Mouse (Mus musculus) fibroblast of lung, adult 2 months (primary cell): ENCODE results near the gene Apoe.

ENCODE experiments used
- DNase-seq: peaks from one replicate; pipeline ENCODE4 v3.0.0-alpha.2; 2011; ENCODE audit warnings: low read depth

The Apoe gene

DNA sequence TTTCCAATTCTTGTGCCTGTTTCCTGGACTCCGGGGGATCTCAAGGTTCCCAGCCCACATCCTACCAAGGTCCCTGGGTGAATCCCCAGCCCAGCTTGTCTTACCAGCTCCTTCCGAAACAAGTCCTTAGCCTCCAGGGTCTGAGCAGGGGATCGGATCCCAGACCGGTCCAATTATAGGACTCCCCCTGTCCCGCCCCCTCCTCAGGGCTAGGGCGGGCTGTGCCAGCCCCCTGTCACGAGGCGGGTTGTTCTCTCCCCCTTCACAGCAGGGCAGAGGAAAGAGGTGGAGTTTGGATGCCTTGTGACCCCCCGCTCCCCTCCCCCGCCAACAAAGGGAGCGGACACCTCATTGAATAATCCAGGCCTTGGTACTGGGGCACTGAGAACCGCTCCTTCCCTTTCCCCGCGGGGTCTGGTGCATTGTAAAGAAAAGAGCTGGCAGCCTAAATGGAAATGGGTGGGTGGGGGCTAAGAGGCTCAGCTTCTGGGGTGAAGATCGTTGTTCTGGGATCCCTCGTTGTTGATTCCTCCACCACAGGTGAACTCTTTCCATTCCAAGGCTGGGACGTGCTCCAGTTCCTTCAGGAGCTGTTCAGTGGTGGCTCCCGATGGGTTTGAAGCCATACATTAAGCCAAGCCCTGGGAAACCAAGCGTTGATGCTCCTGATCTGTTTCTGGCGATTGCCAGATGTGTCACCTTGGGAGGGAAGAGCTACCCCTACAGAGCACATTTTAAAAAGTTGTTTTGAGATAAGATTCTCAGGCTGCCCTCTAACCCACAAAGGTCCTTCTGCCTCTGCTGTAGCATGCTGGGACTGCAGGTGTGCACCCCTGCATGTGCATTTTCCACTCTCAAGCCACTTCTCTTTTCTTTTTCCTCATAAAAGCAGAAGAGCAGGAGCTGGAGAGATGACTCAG lies at the start of gene Apoe:
Apoe (minus strand) TSS at position 282 of the 920 bp plus-strand sequence.
- DNase-seq: no peak

DNA sequence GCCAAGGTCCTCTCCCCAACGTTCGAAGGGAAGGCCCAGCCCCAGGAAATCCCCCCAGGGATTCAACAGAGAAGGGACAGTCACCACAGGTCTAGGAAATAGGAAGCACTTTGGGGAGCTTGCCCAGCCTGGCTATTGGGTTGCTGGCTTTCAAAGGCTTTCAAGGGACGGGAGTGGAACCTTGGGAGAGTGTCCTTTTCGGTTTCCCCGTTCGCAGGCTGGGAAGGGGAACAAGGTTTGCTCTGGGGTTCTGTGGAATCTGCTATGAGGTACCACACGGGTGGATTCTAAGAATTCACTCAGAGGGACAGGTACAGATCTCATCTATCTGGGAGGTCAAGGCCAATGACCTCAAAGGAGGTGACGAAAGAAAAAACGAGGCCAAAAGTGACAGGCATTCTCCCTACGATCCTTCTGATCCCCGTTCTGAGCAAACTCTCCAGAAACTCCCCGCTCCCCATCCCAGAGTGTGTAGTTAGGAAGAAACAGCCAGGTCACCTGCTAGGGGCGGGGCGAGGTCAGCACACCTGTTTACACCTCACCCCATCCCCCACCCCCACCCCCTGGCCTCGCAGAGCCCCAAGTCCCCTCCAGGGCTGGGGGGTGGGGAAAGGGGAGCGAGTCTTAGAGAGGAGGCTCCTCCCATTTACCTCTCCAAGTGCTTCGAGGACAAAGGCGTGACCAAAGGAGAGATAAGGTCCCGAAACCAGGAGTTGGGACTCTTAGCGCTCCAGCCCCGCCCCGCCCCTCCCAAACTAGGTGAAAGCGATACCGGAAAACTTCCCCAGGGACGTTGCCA lies 48.6 kb upstream of the Apoe start:
- DNase-seq: no peak

DNA sequence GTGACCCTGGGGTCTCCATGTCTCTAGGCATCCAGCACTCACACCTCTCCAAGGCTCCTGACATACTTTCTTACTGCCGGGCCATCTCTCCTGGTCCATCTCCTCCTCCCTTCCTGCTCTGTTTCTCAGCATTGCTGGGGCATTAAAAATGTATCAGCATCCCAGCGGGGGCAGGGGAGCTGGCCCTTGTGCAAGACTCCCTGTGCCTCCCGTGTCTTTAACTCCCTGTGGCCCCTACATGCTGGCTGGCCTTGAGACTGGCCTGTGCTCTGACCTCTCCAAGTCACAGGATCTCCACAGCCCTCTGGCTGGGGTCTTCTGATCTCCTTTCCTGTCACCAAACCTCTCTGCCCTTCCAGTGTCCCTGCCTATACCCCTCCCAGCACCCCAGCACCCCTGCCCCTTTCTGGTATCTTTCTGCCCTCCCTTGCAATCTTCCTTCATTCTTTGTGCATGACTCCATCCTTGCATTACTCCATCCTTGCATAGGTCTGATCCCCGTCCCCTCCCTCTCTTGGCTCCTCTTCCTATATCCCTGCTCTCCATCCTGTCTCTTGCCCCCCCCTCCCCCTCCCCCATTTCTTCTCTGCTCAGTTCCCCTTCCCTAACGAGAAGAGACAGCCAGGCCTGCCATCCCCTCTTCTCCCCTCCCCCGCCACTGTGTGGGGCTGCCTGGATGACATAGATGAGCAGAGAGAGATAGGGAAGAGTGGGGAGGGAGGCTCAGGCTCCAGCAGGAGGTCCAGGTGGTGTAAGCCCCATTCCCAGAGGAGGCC lies 47.6 kb upstream of the Apoe start:
- no peak for DNase-seq

DNA sequence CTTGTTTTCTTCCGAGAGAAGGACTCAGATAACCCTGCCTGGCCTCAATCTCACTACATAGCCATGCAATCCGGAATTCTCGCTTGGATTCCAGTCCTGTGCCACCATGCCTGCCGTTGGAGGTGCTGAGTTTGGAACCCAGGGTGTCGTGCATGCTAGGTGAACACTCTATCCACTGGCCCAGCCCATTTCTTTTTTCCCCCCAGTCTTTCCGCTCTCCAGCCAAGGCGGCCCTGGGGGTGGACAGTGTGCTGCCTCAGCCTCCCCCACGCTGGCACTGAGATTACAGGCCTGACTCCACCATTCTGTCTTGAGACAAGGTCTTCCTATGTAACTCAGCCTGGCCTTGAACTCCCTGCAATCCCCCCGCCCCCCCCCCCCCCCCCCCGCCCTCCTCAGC lies 47.0 kb upstream of the Apoe start:
- DNase-seq: no peak

DNA sequence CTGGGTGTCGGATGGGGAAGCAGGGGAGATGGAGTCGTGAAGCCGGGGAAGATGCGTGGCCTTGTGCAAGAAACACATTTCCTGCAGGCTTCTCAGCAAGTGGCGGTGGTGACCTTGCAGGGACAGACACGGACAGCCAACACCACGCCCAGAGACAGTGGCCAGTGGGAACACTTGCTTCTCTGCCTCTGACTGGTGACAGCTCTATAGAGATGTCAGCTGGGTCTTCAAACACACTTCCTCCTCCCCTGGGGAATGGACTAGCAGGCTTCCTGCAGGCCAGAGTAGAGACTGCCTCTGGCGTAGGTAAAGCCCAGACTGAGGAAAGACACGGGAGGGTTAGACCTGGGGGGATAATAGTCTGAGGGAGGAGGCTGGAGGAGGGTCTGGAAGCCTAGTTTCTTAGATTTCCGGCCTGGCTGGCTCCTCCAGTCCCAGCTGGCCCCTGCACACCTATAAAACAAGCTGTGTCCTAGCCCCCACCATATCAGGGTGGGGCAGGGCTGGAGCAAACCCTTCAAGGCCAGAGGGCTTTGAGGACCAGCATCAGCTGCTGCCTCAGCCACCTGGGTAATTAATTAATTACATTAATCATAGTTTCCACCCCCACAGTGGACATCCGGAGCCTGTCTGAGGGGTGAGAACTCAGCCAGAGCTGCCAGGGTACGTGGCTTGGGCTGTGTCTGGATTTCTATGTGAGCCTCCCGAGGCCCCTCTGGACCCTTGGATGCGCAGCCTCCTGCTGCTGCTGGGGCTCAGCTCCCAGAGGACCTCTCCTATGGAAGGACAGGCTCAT lies 45.8 kb upstream of the Apoe start:
- DNase-seq: no peak

DNA sequence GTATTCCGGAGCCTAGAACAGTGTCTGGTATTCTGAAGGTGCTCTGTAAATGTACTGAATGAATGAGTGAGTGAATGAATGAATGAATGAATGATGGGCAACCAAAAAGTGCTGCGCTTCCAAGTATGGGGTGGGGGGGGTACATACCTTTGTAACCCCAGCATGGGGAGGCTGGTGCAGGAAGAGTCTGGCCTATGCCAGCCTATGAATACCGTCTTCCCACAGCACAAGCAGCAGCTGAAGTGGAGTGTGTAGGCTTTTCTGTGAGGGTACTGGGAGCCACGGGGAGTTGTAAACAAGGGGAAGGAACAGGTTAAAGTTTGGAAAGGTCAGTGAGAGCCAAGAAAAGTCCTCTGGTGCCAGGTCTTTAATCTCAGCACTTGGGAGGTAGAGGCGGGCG lies 44.8 kb upstream of the Apoe start:
- DNase-seq: no peak

DNA sequence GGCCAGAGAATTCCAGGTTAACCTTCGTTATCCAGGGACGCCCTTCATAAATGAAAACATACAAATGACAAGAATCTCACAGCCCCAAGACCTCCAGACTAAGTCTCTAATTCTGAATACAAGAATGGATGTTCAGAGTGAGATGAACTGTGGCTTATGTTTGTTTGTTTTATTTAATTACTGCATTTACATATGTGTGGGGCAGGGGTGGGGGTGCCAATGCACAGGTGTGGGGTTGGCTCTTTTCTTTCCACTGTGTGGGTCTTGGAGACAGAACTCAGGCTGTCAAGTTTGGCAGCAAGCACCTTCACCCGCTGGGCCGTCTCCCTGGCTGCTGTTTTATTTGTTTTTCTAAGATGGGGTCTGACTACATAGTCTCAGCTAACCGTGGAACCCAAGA lies 43.5 kb upstream of the Apoe start:
- no peak for DNase-seq

DNA sequence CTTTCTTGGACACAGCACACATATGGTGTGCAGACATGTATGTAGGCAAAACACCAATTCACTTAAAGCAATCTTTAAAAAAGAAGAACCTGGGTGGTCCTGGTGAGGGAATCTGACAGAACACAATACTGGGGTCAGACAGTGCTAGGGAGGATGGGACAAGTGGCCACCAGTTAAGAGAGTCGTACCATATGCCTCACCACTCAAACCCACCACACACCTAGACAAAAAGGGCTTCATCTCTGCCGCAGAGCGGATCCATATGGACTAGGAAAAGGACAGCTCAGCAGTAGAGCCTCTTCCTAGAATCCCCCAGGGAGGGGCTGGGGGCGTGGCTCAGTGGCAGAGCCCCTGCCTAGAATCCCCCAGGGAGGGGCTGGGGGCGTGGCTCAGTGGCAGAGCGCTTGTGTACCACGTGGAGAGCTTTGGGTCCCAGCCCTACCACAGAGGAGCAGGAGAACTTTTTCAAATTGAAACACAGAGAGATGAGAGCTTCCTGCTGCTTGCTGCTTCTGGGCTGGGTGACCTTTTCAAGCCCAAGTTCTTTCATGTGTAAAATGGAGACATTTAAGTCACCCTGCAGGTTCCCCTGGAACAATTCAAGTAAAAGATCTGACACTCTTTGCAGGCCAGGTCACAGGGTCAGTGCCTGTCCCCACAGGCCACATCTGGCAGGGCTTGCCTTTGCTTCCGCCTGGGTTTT lies 42.5 kb upstream of the Apoe start:
- no peak for DNase-seq

DNA sequence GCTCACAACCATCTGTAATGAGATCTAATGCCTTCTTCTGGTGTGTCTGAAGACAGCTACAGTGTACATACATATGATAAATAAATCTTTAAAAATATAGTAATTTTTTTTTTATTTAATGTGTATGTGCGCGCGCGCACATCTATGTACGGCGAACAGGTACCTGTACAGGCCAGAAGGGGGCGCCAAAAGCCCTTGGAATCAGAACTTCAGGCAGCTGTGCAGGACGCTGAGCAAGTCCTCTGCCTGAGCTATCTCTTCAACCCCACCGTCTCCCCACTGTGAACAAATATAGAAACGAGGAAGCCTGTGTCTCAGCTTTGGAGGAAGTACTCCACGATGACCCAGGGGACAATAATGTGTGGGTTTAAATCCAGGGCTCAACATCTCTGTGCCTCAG lies 41.3 kb upstream of the Apoe start:
- DNase-seq: no peak

DNA sequence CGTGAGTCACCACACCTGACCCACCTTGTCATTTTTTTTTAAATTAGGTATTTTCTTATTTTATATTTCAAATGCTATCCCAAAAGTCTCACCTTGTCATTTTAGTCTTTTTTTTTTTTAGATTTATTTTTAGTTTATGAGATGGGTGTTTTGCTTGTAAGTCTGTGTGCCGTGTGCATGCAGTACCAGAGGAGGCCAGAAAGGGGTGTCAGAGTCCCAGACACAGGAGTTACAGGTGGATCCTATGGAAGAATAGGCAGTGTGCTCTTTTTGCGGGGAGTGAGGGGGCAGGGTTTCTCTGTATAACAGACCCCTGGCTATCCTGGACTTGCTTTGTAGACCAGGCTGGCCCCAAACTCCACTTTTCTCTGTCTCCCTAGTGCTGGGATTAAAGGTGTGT lies 39.8 kb upstream of the Apoe start:
- DNase-seq: no peak

DNA sequence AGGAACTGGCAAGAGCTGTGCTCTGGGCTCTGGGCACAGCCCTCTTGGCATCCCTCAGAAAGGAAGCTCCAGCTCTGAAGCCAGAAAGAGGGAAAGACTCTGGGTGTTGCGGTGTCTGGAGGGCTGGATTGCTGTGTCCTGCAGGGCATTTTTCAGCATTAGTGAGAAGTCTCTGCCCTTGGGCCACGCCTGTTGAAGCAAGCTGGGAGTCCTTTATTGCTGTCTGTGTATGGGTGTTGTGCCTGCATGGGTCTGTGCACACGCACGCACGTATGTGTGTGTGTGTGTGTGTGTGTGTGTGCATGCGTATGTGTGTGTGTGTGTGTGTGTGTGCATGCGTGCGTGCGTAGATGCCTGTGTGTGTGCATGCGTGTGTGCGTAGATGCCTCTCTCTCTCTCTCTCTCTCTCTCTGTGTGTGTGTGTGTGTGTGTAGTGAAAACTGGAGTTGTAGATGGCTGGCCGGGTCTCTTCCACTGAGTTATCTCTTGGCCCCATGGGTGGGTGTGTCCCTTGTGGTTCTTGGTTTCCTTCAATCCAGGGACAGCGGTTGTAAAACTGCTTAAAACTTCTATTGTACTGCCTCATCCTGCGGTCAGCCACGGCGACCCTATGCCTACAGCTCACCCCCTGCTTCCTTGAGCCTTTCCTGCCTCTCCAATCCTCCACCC lies 37.5 kb upstream of the Apoe start:
- no peak for DNase-seq

DNA sequence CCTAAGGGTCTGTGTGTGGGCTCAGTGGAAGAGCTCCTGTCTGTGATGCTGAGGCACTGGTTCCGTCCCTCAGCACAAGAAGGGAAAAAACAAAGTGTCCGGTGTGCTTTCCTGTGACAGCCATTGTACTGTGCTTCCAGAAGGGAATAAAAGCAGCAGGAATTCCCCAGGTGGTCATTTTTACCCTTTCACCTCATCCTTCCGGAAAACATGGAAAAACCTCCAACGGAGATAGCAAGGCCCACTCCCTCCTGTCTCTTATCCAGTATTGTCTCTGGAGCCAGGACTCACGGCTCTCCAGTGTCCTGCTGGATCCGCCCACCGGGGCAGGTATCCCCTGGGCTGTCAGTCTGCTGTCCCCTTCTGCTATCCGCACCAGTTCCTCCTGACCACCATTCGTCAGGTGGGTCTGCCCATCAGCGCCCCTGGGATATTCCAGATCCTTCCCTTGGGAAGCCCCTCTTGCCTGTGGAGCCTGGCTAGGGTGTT lies 35.2 kb upstream of the Apoe start:
- no peak for DNase-seq

DNA sequence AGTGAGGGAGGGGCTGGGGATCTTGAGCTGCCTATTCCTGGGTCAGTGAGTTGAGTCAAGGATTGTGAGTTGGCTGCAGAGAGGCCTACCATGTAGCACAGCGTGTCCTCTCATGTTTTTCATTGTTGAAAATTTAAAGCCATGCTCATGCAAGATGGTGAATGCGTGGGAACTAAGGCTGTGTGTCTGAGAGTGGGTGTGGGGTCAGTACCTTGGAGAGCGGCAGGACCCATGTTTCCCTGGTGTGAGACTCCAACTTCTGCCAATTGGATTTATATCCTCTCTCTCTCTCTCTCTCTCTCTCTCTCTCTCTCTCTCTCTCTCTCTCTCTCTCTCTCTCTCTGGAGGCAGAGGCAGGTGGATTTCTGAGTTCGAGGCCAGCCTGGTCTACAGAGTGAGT lies 27.6 kb upstream of the Apoe start:
- DNase-seq: no peak

DNA sequence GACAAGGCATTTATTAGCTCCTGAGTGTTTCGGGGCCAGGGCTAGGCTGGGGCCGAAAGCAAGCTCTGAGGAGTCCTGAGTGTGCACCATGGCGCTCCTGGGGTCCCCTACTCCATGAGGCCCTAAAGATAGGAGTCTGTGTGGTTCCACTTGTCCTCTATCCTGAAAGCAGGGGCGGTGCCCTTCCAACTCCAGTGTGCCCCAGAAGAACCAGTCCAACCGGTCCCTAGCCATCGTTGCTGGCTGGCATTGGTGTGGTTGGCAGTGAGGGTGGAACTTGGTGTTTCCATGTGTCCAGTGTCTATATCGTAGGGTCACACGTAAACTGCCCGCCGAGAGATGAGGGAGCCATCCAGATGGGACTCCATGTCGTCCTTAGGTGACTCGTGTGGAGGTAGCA lies 25.2 kb upstream of the Apoe start:
- no peak for DNase-seq

DNA sequence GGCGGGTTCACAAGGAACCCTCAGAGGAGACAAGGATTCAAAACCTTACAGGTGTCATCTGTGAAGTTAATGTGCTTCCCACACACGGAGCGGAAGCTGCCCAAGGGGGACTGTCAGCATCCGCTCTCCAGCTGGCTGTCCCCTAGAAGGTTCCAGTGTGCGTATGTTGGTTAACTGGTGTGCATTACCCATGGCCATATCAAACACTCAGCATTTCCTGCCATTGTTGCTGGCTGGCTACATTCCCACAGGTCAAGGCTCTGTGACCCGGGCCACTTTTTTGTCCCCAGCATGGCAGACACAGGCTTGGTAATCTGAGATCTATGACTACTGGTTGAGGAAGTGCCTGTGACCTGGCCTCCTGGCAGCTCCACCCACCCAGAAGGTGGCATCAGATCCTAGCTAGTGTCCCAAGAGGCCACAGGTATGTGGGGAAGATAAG lies 23.8 kb upstream of the Apoe start:
- DNase-seq: no peak

DNA sequence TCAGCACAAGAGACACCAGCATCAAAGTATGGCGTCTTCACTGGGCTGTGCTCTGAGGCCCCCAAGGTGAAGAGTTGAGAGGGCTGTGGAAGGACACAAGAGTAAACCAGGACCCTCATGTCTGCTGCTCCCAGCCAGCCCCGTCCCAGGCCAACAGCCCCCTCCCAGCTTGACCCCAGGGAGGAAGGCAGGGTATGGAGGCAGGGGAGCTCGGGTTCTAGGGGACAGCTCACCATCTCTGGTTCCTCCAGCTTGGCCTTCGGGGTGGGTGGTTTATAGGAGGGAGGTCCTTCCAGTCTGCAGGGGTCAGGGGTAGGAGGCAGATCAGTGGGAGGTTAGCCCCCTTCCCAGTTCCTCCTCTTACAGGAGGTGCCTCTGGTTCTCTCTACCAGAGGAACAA lies 20.2 kb upstream of the Apoe start:
- DNase-seq: no peak

DNA sequence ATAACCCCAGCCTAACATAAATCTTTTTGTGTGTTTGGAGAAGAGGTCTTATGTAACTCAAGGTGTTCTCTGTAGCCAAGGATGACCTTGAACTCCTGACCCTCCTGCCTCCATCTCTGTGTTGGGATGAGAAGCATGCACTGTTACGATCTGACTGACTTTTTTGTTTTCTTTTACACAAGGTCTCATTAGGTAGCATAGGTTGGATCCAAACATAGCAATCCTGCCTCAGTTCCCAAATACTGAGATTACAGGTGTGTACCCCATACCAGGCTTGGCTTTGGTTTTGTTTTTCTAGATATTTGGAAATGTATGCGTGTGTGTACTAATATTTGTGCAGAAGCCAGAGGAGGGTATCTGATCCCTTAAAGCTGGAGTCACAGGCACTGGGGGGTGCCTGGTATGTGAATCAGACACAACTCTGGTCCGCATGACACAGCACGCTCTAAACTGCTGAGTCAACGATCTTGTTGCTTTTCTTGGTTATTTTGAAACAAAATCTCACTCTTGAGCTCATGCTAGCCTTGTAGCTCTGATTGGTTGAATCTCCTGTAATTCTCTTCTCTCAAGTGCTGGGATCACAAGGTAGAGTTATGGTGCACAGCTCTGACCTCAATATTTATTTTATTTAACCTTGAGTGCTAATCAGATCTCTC lies 19.4 kb upstream of the Apoe start:
- DNase-seq: no peak

DNA sequence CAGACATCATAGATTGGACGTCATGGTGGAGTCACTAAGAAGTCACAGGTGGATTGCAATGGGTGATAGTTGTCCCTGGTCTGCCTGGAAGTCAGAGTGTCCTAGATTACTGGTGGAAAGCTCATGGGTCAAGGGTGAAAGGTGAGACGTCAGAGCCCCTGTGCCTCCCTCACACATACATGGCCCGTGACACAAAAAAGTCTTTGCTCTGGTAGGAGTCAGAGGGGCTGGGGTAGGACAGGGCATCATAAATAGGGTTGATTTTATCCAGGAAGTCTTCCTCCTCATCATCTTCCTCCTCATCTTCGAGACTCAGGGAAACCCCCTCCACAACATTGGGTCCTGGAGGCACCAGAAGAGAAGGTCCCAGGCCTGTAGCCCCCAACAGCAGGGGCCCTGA lies 18.4 kb upstream of the Apoe start:
- DNase-seq: no peak

DNA sequence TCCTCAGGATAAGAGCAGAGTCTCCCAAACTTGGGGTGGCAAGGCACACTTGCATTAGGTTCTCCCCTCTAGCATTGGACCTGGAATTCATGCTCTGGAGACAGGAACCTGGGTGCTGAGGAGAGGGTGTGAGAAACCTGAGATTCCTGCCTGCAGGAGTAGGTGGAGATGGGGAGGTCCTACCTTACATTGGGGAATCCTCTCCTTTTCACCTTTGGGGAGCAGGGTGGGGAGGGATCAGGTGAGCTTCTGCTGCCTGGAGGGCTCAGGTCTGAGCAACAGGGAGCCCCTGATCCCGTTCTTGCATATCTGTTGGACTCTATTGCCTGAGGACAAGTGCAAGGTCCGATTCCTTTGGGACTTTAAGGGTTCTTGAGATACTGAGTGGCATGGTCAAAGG lies 17.8 kb upstream of the Apoe start:
- no peak for DNase-seq
